Mouse (Mus musculus): ENCODE measurements around the gene Mettl11b. TPM values are rescaled to one million over a fixed set of nuclear protein-coding genes. Genes with fewer than 3 reads are reported as not detected.

The Mettl11b gene
- polyA plus RNA-seq, 1 experiment: not detected

DNA sequence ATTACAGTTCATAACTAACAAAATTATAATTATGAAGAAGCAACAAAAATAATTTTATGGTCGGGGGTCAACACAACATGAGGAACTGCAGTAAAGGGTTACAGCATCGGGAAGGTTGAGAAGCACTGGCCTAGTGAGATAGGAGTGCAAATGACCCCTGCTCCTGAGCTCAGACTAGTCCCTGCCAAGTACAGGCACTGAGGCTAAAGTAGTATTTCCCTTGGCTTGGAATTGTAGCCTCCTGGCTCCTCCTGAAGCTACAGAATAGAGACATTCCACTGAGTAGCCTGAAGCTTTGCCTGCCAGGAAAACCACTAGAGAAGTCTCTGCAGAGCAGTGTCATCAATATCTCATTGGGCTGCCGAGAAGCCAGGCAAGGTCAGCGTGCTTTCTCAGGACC is 53.7 kb downstream of the Mettl11b start:
- H3ac ChIP-seq (ENCODE audit: control insufficient read depth, insufficient read length): no peak overlapping the region
- H3K27me3 ChIP-seq (ENCODE audit: control insufficient read depth, insufficient read depth, insufficient read length): no peaks in the 10 kb centered on the region
- no peak overlapping the region for H3K4me2 ChIP-seq (ENCODE audit: low read depth)
- H3K79me2 ChIP-seq (ENCODE audit: control insufficient read depth, insufficient read depth): no peaks in the 10 kb centered on the region
- no peak overlapping the region for H3K4me3 ChIP-seq
- no peaks in the 10 kb centered on the region for H3K36me3 ChIP-seq (ENCODE audit: control insufficient read depth, insufficient read depth)
- TF ChIP-seq MYOG (IDR thresholded peaks at IDR 0.05; ENCODE audit: control insufficient read depth in 1 of 3, insufficient read depth in 1 of 3, insufficient read length in 2 of 3, low read depth in 2 of 3): no peak
- no peak for TF ChIP-seq MYOD1 (IDR thresholded peaks at IDR 0.05; ENCODE audit: control insufficient read depth in 1 of 3, insufficient read length in 2 of 3, low read depth in 2 of 3)
- TF ChIP-seq E2F4 (IDR thresholded peaks at IDR 0.05; ENCODE audit: insufficient read depth): no peak
- no peak for TF ChIP-seq POLR2AphosphoS2 (IDR thresholded peaks at IDR 0.05; ENCODE audit: insufficient read length, low read depth)
- no peak for TF ChIP-seq TCF12 (IDR thresholded peaks at IDR 0.05; ENCODE audit: insufficient read depth, poor library complexity, severe bottlenecking)
- no peak for TF ChIP-seq USF1 (IDR thresholded peaks at IDR 0.05; ENCODE audit: low read depth)
- TF ChIP-seq POLR2A (IDR thresholded peaks at IDR 0.05; ENCODE audit: insufficient read length, low read depth): no peak
- TF ChIP-seq REST (IDR thresholded peaks at IDR 0.05; ENCODE audit: insufficient read depth, insufficient read length): no peak
- TF ChIP-seq SRF (IDR thresholded peaks at IDR 0.05; ENCODE audit: control insufficient read depth, insufficient read length, low read depth): no peak
- no peak for TF ChIP-seq CEBPB (IDR thresholded peaks at IDR 0.05; ENCODE audit: insufficient read depth, poor library complexity, severe bottlenecking)
- no peak for TF ChIP-seq MAX (IDR thresholded peaks at IDR 0.05; ENCODE audit: low read depth)
- no peak for TF ChIP-seq TCF3 (IDR thresholded peaks at IDR 0.05; ENCODE audit: insufficient read length, low read depth)

- Histone ChIP-seq H3K27me3 (ENCODE audit: control insufficient read depth, insufficient read depth, insufficient read length) (no peaks in the 10 kb centered on the region), H3K4me3 (no peak overlapping the region), H3ac (ENCODE audit: control insufficient read depth, insufficient read length) (no peak overlapping the region), H3K79me2 (ENCODE audit: control insufficient read depth, insufficient read depth) (no peaks in the 10 kb centered on the region), H3K36me3 (ENCODE audit: control insufficient read depth, insufficient read depth) (no peaks in the 10 kb centered on the region), H3K4me2 (ENCODE audit: low read depth) (no peak overlapping the region)
- no peak for TF ChIP-seq USF1 (IDR thresholded peaks at IDR 0.05; ENCODE audit: low read depth)
- no peak for TF ChIP-seq POLR2A (IDR thresholded peaks at IDR 0.05; ENCODE audit: insufficient read length, low read depth)
- no peak for TF ChIP-seq SRF (IDR thresholded peaks at IDR 0.05; ENCODE audit: control insufficient read depth, insufficient read length, low read depth)
- no peak for TF ChIP-seq E2F4 (IDR thresholded peaks at IDR 0.05; ENCODE audit: insufficient read depth)
- TF ChIP-seq CEBPB (IDR thresholded peaks at IDR 0.05; ENCODE audit: insufficient read depth, poor library complexity, severe bottlenecking): no peak
- no peak for TF ChIP-seq TCF12 (IDR thresholded peaks at IDR 0.05; ENCODE audit: insufficient read depth, poor library complexity, severe bottlenecking)
- TF ChIP-seq MYOD1 (IDR thresholded peaks at IDR 0.05; ENCODE audit: control insufficient read depth in 1 of 3, insufficient read length in 2 of 3, low read depth in 2 of 3): no peak
- TF ChIP-seq MYOG (IDR thresholded peaks at IDR 0.05; ENCODE audit: control insufficient read depth in 1 of 3, insufficient read depth in 1 of 3, insufficient read length in 2 of 3, low read depth in 2 of 3): no peak
- TF ChIP-seq TCF3 (IDR thresholded peaks at IDR 0.05; ENCODE audit: insufficient read length, low read depth): no peak
- TF ChIP-seq POLR2AphosphoS2 (IDR thresholded peaks at IDR 0.05; ENCODE audit: insufficient read length, low read depth): no peak
- no peak for TF ChIP-seq MAX (IDR thresholded peaks at IDR 0.05; ENCODE audit: low read depth)
- no peak for TF ChIP-seq REST (IDR thresholded peaks at IDR 0.05; ENCODE audit: insufficient read depth, insufficient read length)
Observed at GRCm38 (mm10) chr1:163670702-163671101, 54.3 kb downstream of the Mettl11b start.

- H3ac ChIP-seq (ENCODE audit: control insufficient read depth, insufficient read length): no peak overlapping the region
- no peaks in the 10 kb centered on the region for H3K36me3 ChIP-seq (ENCODE audit: control insufficient read depth, insufficient read depth)
- no peak overlapping the region for H3K4me3 ChIP-seq
- no peak for TF ChIP-seq TCF12 (IDR thresholded peaks at IDR 0.05; ENCODE audit: insufficient read depth, poor library complexity, severe bottlenecking)
- no peak for TF ChIP-seq TCF3 (IDR thresholded peaks at IDR 0.05; ENCODE audit: insufficient read length, low read depth)
- no peak for TF ChIP-seq REST (IDR thresholded peaks at IDR 0.05; ENCODE audit: insufficient read depth, insufficient read length)
- TF ChIP-seq POLR2A (IDR thresholded peaks at IDR 0.05; ENCODE audit: insufficient read length, low read depth): no peak
- TF ChIP-seq SRF (IDR thresholded peaks at IDR 0.05; ENCODE audit: control insufficient read depth, insufficient read length, low read depth): no peak
- TF ChIP-seq MYOD1 (IDR thresholded peaks at IDR 0.05; ENCODE audit: control insufficient read depth in 1 of 3, insufficient read length in 2 of 3, low read depth in 2 of 3): no peak
- no peak for TF ChIP-seq MYOG (IDR thresholded peaks at IDR 0.05; ENCODE audit: control insufficient read depth in 1 of 3, insufficient read depth in 1 of 3, insufficient read length in 2 of 3, low read depth in 2 of 3)
- TF ChIP-seq POLR2AphosphoS2 (IDR thresholded peaks at IDR 0.05; ENCODE audit: insufficient read length, low read depth): no peak
- TF ChIP-seq MAX (IDR thresholded peaks at IDR 0.05; ENCODE audit: low read depth): no peak
- TF ChIP-seq USF1 (IDR thresholded peaks at IDR 0.05; ENCODE audit: low read depth): no peak
- TF ChIP-seq CEBPB (IDR thresholded peaks at IDR 0.05; ENCODE audit: insufficient read depth, poor library complexity, severe bottlenecking): no peak
- TF ChIP-seq E2F4 (IDR thresholded peaks at IDR 0.05; ENCODE audit: insufficient read depth): no peak
- H3K27me3 ChIP-seq (ENCODE audit: control insufficient read depth, insufficient read depth, insufficient read length): no peaks in the 10 kb centered on the region
- no peak overlapping the region for H3K4me2 ChIP-seq (ENCODE audit: low read depth)
- no peaks in the 10 kb centered on the region for H3K79me2 ChIP-seq (ENCODE audit: control insufficient read depth, insufficient read depth)
Observed at GRCm38 (mm10) chr1:163669936-163670335, 55.1 kb downstream of the Mettl11b start.

GRCm38 (mm10) chr1:163662416-163662815 is 62.6 kb downstream of the Mettl11b start:
- TF ChIP-seq MAX (IDR thresholded peaks at IDR 0.05; ENCODE audit: low read depth) (no peak), CEBPB (IDR thresholded peaks at IDR 0.05; ENCODE audit: insufficient read depth, poor library complexity, severe bottlenecking) (0 out of 2 replicates have a peak, but pooled peaks have one; percentile 2)
- H3ac ChIP-seq (ENCODE audit: control insufficient read depth, insufficient read length): no peak overlapping the region
- H3K4me3 ChIP-seq: no peak overlapping the region
- H3K79me2 ChIP-seq (ENCODE audit: control insufficient read depth, insufficient read depth): no peaks in the 10 kb centered on the region
- no peaks in the 10 kb centered on the region for H3K27me3 ChIP-seq (ENCODE audit: control insufficient read depth, insufficient read depth, insufficient read length)
- no peaks in the 10 kb centered on the region for H3K36me3 ChIP-seq (ENCODE audit: control insufficient read depth, insufficient read depth)
- no peak overlapping the region for H3K4me2 ChIP-seq (ENCODE audit: low read depth)

- TF ChIP-seq POLR2A (IDR thresholded peaks at IDR 0.05; ENCODE audit: insufficient read length, low read depth) (no peak), E2F4 (IDR thresholded peaks at IDR 0.05; ENCODE audit: insufficient read depth) (no peak), POLR2AphosphoS2 (IDR thresholded peaks at IDR 0.05; ENCODE audit: insufficient read length, low read depth) (no peak), TCF3 (IDR thresholded peaks at IDR 0.05; ENCODE audit: insufficient read length, low read depth) (no peak), REST (IDR thresholded peaks at IDR 0.05; ENCODE audit: insufficient read depth, insufficient read length) (no peak), TCF12 (IDR thresholded peaks at IDR 0.05; ENCODE audit: insufficient read depth, poor library complexity, severe bottlenecking) (no peak), CEBPB (IDR thresholded peaks at IDR 0.05; ENCODE audit: insufficient read depth, poor library complexity, severe bottlenecking) (no peak), MYOG (IDR thresholded peaks at IDR 0.05; ENCODE audit: control insufficient read depth in 1 of 3, insufficient read depth in 1 of 3, insufficient read length in 2 of 3, low read depth in 2 of 3) (no peak), MAX (IDR thresholded peaks at IDR 0.05; ENCODE audit: low read depth) (no peak), USF1 (IDR thresholded peaks at IDR 0.05; ENCODE audit: low read depth) (no peak), MYOD1 (IDR thresholded peaks at IDR 0.05; ENCODE audit: control insufficient read depth in 1 of 3, insufficient read length in 2 of 3, low read depth in 2 of 3) (no peak), SRF (IDR thresholded peaks at IDR 0.05; ENCODE audit: control insufficient read depth, insufficient read length, low read depth) (no peak)
- no peaks in the 10 kb centered on the region for H3K79me2 ChIP-seq (ENCODE audit: control insufficient read depth, insufficient read depth)
- no peak overlapping the region for H3ac ChIP-seq (ENCODE audit: control insufficient read depth, insufficient read length)
- no peaks in the 10 kb centered on the region for H3K36me3 ChIP-seq (ENCODE audit: control insufficient read depth, insufficient read depth)
- H3K4me3 ChIP-seq: no peak overlapping the region
- no peak overlapping the region for H3K4me2 ChIP-seq (ENCODE audit: low read depth)
- no peaks in the 10 kb centered on the region for H3K27me3 ChIP-seq (ENCODE audit: control insufficient read depth, insufficient read depth, insufficient read length)
Observed at GRCm38 (mm10) chr1:163658535-163658928, 66.5 kb downstream of the Mettl11b start.

Measured in myocyte (in vitro differentiated cells).